Mouse (Mus musculus): ENCODE data around the gene Zmym2. TPM values are rescaled to one million over a fixed set of nuclear protein-coding genes. Genes with fewer than 3 reads are reported as not detected.

Zmym2 gene
- polyA plus RNA-seq (2015; fragmentation: Nextera tagmentation; extraction: Ambion mirVana), result 19.7 and 20.2 TPM in 2 replicates

DNA sequence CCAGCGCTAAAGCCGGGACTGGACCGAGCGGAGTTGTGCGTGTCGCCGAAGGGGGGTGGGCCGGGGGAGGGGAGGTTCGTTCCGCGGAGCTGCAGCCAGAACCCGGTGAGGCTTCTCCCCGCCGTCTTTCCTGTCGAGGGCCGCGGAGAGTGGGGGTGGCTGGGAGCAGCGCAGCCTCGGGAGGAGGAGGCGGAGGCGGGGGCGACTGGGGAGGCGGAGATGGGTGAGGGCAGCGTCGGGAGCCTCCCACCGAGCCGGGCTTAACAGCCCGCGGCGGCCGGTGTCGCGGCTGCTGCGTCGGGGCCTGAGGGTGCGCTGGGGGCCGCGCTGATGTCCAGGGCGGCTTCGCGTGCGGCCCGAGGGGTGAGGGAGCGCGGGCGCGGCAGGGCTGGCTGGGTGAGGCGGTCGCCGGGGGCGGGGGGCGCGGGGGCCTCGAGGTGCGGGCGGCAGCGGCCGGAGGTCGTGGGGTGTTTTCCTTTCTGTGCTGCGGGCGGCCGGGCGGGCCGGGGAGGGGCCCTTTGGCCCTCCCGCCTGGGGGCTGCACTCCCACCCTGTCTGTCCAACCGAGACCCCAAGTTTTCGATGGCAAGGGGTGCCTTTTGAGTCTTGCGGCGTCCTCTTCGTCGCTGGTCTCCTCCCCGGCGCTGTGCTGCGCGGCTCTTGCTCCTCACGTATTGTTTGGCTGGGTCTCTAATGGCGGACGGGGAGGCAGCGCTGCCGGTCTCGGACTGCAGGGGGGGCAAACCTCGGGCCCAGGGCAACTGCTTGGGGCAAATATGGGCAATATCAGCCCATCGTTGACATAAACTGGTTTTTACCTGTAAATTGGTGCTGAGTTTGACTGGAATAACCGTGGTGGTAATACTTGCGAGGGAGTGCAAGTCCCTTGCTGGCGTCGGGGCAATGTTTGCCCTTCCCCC lies at the start of gene Zmym2:
Gene Zmym2 (plus strand): TSS at position 60 of the 920 bp plus-strand sequence.

Other genes starting within 250 kb of the Zmym2 start
- 17.7 and 24.5 TPM in 2 replicates for gene Mphosph8, start 218.4 kb upstream of the Zmym2 start, polyA plus RNA-seq (2015; fragmentation: Nextera tagmentation; extraction: Ambion mirVana)
- 11.4 and 14.9 TPM in 2 replicates for gene Pspc1, start 108.3 kb upstream of the Zmym2 start, polyA plus RNA-seq (2015; fragmentation: Nextera tagmentation; extraction: Ambion mirVana)
- 25.9 and 32.7 TPM in 2 replicates for gene Zmym5, start 74.9 kb upstream of the Zmym2 start, polyA plus RNA-seq (2015; fragmentation: Nextera tagmentation; extraction: Ambion mirVana)
- gene Gja3, start 171.4 kb downstream of the Zmym2 start, polyA plus RNA-seq (2015; fragmentation: Nextera tagmentation; extraction: Ambion mirVana), result 0.11 and 0.38 TPM in 2 replicates
- gene Gjb2, start 218.0 kb downstream of the Zmym2 start, polyA plus RNA-seq (2015; fragmentation: Nextera tagmentation; extraction: Ambion mirVana), result 2.5 and 4.2 TPM in 2 replicates
- gene Gm4491, start 229.2 kb downstream of the Zmym2 start, polyA plus RNA-seq (2015; fragmentation: Nextera tagmentation; extraction: Ambion mirVana), result not detected in 2 replicates
- gene Gjb6, start 247.0 kb downstream of the Zmym2 start, polyA plus RNA-seq (2015; fragmentation: Nextera tagmentation; extraction: Ambion mirVana), result not detected in 2 replicates

Measured in adrenal gland, postnatal 0 days (tissue).